Mouse (Mus musculus): ENCODE measurements around the gene Cdc123.
"Not testable (repeated sequence)": the region's sequence is repeated elsewhere in the genome, so short reads cannot be mapped to it uniquely, and the experiment has no call there.

Cdc123 gene

DNA sequence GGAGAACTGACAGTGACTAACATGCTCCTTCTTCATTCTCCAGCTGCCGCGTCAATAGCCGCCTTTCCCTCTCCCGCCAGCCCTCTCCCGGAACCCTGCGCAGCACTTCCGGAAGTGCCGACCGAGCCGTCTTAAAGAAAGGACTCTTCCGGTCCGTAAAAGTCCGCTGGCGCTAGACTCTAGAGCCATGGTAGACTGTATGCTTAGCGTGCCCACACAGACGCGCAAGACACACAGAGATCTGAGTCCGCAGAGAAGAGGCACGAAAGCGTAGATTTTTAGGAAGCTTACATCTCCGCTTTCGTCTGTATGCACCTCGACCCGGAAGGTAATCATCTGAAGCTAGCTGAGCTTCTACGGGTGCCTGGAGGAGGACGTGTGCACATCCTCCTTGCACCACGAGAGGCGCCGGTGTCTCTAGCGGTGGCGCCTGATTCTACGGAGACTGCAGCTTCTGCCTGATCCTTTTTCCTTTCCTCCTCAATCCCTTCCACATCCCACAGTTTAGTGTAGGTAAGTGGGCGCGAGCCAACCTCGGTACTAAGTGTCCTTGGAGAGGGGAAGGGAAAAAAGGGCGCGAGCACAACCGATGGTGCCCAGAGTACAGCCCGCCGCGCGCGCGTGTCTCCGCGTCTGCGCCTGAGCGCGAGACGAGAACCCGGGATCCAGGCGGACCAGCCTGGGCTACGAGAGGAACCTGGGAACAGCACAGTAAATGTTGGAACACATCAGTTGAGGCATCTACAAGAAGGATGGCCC, at the start of gene Cdc123, which contains the start of gene Nudt5:
Gene Cdc123, minus strand, starts transcription at position 292 of the 759 bp plus-strand sequence.
Gene Nudt5, plus strand, starts transcription at position 147 of the 759 bp plus-strand sequence.
- peak; percentile 75 for DNase-seq (ENCODE audit: low spot score)

DNA sequence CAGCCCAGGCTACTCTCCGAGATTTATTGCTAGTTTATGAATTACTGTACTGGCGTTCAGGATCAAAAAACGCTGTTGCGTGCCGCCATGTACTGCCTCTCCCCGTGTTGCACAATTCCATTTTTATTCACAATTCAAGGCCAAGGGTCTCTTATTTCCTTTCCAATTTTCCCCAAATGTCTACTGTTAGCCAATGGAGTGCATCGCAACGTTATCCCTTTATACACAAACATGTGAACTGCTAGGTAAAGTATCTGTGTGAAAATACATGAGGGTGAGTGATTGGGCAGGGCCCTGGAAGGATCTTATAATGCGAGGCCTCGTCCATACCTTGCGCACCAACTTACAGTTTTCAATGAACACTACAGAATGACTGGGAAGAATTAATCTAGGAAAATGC, 49.3 kb upstream of the Cdc123 start:
- DNase-seq (ENCODE audit: low spot score): no peak

DNA sequence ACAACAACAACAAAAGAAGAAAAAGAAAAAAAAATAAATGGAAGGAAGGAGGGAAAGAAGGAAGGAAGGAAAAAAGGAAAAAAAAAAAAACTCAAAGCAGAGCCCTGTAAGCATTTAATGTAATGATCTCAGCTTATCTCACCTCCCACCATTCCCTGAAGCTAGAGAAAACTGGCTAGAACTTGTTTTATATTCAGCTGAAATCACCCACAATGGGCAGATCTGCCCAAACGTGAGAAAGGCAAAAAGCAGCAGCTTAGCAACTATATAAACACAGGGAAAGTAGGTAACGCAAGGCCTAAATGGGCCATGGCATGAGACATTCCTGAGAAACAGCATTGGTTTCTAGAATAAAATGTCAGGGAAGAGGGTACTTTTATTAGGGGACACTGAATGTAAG, 44.4 kb upstream of the Cdc123 start:
- DNase-seq (ENCODE audit: low spot score): no peak

DNA sequence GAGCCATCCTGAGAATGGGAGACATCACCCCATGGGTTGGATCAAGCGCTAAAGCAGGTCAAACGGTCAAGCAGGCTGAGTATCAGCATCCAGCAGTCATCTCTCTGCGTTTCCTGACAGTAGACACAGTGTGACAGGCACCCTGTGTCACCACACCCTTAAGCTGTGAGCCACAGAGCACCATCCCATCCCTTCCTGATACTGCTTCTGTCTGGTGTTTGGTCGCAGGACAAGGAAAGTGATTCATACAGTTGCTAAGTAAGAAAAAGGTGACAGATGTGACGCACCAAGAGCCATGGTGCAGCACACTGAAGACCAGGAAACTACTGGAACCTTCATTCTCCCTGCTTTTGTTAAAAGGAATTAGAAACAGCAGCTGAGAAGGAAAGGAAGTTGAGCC, 43.9 kb upstream of the Cdc123 start:
- no peak for DNase-seq (ENCODE audit: low spot score)

DNA sequence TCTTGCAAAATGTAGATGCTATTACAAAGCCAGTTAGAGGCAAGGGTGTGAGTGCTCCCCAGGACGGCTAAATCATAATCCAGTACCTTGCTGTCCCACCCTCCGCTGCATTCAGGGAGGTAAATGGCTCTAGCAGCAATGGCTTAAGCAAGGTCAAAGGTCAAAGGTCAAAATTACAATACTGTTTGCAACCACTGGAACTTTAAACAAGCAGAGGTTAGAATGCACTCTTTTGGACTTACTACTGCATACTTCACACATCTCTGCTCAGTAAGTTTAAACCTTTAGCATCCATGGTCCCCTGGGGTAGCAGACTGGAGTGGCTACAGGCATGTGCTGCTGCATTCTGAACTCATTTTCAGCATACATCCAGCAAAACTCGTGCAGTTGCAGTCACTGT, 32.5 kb upstream of the Cdc123 start:
- DNase-seq (ENCODE audit: low spot score): no peak

DNA sequence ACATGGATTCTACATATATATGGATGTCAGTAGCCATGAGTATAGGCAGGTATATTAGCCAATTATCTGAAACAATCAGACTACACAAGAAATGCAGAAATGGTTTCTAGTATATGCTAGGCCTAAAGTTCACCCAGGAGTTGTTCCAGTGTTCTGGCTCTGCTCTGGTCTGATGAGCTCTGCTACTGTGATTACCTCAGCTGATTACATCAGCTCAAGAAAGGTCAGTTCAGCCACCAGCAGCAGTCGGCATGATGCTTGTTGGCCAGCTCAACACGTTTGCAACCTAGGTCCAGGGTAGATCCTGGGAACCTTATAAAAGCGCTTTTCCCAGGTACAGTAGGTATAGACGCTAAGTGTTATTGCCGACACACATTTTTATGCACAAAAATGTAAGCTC, 24.8 kb upstream of the Cdc123 start:
- DNase-seq (ENCODE audit: low spot score): no peak

DNA sequence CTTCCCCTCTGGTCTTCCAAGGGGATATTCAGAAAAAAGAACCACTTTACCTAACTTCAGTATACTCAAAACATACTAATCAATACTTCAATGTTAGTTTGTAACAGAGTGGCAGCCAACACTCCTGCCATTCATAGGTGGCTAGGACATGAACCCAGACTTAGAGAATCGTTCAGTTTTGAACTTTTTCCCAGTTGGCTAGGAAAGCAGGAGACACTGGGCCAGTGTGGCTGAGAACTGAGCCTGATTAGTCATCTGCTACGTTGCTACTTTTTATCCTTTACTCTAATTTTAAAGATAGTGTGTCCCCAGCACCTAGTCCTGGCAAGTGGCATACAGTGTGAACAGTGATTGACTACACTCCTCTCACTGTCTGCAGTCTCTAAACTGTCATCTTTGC, 22.7 kb upstream of the Cdc123 start:
- no peak for DNase-seq (ENCODE audit: low spot score)

DNA sequence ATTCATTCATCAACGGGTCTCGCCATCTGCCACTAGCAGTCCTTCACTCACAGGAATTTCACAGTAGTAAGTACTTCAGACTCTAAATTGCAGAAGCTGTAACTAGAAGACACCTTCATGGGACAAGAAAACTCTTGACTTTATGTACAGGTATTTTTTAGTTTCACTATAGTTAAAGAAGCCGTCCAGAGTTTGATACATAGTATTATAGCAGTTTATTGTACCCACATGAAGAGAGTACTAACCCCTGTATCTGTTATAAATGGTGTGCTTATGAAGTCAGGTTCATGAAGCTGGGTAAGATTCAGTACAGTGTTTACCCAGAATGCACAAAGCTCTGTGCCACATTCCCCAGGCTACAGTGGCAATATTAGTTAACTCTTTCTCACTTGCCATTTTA, 17.9 kb upstream of the Cdc123 start, which contains the start of gene Gm13199:
Gene Gm13199, minus strand, starts transcription at position 101 of the 400 bp plus-strand sequence.
- DNase-seq (ENCODE audit: low spot score): no peak

DNA sequence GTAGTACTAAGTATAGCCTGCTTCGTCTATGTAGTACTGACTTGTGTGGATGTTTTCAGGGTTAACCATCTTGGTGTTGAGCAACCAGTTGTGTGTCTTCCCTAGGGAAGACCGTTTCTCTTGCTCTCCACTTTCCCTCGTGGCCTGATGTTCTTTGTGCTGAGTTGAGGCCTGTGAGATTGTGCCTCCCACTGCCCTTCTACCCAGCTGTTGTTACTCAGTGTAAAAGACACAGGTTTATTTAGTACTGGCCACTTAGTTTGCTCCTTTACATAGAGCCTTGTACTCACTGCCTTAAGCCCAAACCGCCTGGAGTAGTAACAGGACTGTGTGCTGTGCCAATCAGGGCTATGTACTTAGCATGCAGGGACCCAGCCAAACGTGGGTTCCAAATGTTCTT, 6.9 kb upstream of the Cdc123 start:
- DNase-seq (ENCODE audit: low spot score): no peak

DNA sequence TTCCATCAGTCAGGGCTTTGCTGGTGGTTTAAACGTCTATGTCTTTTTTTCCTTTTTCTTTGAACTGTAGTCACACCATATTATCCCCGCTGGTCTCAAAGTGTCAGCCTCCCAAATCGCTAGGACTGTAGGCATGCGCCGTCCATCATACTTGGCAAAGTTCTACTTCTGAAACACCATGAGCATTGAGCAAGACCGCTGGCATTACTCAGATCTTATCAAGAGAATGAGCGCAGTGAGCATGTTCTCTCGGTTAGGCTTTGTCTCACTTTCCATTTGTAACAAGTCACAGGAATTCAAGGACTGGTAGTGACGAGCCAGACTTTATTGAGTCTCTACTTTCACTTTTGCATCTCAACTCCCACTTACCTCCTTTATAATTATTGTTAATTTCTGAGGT, 6.2 kb upstream of the Cdc123 start:
- DNase-seq (ENCODE audit: low spot score): no peak

DNA sequence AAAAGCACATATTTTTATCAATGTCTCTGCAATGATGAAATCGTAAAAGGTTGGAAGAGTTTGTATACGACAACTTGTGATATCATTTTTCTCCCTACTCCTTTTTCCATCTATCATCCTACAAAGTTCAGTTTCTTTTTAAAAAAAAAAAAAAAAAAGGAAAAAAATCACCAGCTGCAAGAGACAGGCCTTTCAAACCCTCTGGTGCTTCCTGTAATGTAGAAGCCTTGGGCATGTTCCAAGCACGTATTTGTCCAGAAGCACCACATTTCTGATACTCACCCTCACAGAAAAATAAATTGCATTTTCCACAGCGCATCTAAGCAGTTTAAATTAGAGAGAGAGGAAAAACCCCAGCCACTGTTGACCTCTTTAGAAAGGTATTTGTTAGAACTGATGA, 862 bp upstream of the Cdc123 start:
- no peak for DNase-seq (ENCODE audit: low spot score)

DNA sequence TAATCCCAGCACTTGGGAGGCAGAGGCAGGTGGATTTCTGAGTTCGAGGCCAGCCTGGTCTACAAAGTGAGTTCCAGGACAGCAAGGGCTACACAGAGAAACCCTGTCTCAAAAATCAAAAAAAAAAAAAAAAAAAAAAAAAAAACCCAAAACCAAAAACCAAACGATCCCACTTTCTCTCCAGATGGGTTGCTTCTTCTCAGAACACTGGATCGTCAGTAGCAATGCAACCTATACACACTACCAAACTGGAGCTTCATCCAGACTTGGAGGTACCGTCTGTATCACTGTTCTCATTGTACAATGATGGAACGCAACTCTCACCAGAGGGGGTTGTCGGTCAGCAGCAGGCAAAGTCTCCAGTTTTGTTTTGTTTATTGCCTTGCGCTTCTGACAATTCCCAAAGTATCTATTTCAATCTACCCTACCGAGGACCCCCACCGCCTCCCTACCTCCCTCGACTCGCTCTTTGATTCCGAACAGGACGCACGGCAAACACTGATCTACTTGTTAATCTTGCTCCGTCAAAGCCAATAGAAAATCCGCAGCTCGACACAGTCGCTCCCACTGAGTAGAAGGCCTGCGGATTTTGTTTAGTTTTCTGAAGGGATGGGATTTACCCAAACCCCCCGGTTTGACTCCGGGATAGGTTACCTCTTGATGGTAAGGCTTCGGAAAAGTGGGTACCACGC, 637 bp downstream of the Cdc123 start:
- no peak for DNase-seq (ENCODE audit: low spot score)

DNA sequence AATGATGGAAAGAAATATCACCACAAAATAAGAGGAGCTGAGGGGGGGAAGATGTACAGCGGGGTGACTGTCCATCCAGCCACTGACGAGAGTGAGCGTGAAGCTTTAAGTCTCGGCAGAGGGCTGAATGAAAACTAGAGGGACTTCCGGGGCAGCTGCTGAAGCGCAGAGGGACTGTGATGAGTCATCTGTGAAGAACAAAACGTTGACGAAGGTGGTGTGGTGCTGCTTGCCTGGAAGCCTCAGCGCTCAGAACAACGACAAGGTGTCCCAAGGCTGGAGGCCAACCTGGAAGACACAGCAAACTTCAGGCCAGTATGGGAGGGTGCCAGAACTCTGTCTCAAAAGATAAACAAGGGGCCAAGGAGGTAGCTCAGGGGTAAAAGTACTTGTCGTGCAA, 4.1 kb downstream of the Cdc123 start:
- no peak for DNase-seq (ENCODE audit: low spot score)

DNA sequence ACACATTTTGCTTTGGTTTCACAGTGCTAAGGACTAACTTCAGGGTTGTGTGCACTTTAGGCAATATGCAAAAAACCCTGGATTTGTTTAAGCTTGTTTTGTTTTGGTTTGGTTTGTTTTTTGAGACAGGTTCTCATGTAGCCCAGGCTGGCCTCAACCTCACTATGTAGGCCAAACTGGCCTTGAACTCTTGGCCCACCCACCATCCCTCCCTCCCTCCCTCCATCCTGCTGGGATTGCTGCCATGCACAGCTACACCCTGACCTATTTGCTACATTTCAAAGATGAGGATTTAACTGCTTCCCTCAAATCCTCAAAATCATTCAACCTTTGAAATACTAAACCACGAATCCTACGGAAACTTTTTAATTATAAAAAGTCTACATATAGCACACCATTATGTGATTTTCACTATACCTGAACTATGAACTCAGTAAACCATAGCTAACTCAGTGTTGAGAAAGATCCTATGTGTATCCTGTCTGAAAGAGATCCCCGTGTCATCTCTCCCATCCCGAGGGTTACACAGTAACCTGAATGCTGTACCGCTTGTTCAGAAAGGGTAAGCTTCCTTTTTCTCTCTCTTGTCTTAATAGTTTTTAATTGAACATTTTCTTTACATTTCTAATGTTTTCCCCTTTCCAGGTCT, 19.6 kb downstream of the Cdc123 start:
- DNase-seq (ENCODE audit: low spot score): no peak

DNA sequence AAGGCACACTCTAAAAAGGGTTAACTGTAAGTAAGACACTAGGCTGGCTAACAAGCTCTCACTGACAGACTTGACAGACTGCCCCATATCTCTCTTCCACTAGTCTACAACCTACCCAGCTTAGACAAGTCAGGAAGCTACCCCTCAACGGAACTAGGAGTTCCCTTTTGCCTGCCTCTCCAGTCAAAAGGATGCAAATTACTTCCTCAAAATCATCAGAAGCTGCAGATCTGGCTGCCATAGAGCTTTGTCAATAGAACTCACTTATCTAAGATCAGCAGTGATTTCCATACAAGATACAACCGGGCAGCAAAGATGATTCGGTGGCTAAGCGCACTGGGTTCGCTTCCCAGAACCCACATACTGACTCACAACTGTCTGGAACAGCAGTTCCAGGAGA, 20.3 kb downstream of the Cdc123 start:
- no peak for DNase-seq (ENCODE audit: low spot score)

DNA sequence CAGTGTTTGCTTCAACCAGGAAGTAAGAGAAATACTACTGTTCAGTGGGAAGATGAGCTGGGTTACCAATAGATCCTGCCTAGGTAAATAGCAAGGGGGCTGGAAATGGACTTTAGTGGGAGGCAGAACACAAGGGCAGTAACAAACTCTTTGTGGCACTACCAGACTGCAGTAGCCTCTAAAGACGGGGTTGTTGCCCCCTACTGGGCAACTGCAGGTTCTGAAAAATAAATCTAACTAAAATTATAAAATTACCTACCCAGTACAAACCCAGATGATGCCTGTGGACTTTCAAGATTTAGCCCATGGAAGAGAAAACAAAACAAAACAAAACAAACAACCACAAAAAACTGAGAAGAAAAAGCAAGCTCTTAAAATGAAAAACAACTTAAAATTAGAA, 20.8 kb downstream of the Cdc123 start:
- no peak for DNase-seq (ENCODE audit: low spot score)

DNA sequence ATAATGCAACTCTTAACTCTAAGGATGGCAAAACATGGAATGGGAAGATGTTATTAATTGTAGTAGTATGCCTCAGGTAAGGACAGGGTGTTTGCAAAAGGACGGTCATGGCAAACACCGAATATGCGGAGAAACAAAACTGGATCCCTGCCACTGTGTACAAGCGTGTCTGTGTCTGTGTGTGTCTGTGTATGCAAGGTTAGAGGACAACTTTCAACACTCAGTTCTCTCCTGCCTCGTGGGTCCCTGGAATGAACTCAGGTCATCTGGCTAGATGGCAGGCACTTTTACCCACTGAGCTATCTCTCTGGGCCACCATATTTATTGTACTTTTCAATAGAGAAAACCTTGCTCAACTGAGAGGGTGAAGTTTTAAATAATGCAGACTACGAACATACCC, 22.5 kb downstream of the Cdc123 start:
- DNase-seq (ENCODE audit: low spot score): no peak

DNA sequence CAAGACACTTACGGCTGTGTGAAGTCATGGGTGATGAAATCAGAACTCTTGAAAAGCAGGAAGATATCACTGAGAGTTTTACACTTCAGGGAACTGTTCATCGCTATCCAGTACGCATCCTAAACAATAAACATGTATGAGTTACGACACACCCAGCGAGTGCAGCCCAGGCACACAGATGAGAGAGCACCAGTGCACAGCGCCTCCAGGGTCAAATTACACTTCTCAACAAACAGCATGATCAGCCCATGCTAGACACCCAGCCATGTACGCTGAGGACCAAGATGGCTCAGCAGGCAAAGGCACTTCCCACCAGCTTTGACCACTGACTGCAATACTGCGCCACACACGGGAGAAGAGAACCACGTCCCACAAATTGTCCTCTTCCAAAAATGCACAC, 23.7 kb downstream of the Cdc123 start:
- no peak for DNase-seq (ENCODE audit: low spot score)

DNA sequence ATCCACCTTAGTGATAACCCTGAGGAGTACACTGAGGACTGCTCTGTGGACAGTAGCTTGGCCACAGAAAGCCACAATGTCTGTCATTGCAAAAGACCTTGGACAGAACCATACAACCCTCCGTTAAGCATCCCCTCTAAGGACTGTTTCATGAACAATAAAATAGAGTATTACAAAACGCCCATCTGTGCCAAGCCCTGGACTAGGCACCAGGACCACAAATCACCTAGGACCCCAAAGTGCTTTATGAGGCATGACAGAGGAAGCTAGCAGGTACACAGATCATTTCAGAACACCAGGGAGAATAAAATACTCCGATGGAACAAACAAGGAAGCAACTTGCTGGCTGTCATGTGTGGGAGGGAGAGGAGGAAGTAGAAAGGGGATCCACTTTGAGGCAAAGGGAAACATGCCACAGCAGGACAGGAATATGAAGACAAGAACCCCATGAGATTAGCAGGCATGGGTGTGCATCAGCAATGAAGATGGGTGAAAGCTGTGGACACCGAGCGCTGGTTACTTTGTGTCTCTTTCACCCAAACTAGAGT, 33.7 kb downstream of the Cdc123 start:
- DNase-seq (ENCODE audit: low spot score): no peak

DNA sequence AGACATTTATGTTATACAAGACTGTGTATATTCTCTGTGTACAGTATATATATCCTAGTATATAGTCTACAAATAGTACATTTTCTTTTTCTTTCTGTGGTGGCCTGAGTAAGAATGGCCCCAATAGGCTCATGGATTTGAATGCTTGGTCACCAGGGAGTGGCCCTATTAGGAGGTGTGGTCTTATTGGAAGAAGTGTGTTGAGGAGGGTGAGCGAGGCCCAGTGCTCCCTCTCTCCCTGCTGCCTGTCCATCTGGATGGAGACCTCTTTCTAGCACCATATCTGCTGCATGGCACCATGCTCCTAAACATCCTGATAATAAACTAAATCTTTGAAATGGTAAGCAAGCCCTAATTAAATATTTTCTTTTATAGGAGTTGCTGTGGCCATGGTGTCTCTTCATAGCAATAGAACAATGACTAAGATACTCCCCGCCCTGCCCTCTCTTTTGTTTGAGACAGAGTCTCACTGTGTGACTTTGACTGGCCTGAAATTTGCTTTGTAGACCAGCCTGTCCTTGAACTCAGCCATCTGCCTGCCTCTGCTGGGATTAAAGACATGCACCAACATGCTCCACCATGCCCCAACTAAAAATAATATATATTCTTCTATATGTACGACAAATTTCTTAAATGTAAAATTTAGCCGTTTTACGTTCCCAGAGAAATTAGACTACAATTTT, 34.8 kb downstream of the Cdc123 start:
- DNase-seq (ENCODE audit: low spot score): no peak

DNA sequence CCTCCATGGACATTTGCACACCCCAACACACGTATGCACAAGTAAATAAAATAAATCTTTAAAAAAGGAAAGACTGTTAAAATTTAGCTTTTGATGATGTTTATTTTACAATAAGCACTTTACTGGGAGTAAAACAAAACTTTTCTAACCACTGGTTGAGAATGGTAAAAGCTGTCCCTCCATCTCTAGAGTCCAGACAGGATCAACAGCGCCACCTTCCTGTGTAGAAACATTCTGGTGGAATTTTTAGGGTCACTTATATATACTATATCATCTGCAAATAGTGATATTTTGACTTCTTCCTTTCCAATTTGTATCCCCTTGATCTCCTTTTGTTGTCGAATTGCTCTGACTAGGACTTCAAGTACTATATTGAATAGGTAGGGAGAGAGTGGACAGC, 38.8 kb downstream of the Cdc123 start:
- DNase-seq (ENCODE audit: low spot score): not testable (repeated sequence)

DNA sequence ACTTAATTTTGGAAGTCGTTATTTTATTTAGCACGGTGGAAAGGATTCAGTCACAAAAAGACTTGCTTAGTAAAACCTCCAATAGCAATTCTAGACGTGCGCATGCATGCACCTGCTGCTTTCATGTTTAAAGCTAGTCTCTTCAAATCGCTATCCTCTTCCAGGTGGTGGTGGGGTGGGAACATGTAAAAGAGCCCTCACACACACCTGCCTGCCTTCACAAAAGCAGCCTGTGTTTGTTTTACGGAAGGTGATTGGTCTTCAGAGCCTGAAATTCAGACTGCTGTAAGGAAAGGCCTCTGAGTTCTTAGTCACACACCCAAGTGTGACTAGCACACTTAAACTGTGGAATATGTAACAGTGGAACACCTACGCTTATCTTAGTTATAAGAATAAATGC, 39.7 kb downstream of the Cdc123 start:
- DNase-seq (ENCODE audit: low spot score): no peak

All from urinary bladder, postnatal 25 days (tissue).